8 mouse cellular contexts compared by ENCODE assay signal in genomic region chr13:59822507-59823462, GRCm38 (mm10). TPM values are rescaled to one million over a fixed set of nuclear protein-coding genes. Genes with fewer than 3 reads are reported as not detected.
A peak's percentile ranks its signal among the peaks of the same experiment; 100 is the strongest.
DNase-seq lines count a peak whose midpoint lies in the region; ATAC-seq and TF ChIP-seq lines count a peak whose summit lies in the region.

Gene Tut7 (minus strand): TSS chr13:59823147.

- peak; percentile 91 for ATAC-seq in CD4-positive, CD25-positive, alpha-beta regulatory T cell, adult 4 months
- ATAC-seq in heart, embryonic 15.5 days (replicated peaks; ENCODE audit: insufficient number of reproducible peaks, insufficient read depth, low FRiP score, low read depth) = peak; percentile 98
- ATAC-seq in liver, embryonic 14.5 days (ENCODE audit: insufficient read depth) = peak; percentile 96
- peak; percentile 98 for ATAC-seq in neural tube, embryonic 11.5 days (ENCODE audit: insufficient read depth, low FRiP score, low TSS enrichment)
- peak; percentile 97 for ATAC-seq in stomach, postnatal 0 days (ENCODE audit: low FRiP score, low TSS enrichment)

- no peak for TF ChIP-seq CTCF in liver, embryonic 14.5 days (IDR thresholded peaks at IDR 0.05; ENCODE audit: low read depth)
- peak; percentile 7; the same call in 1 of the 2 replicates for TF ChIP-seq CTCF in stomach, postnatal 0 days (IDR thresholded peaks at IDR 0.05; ENCODE audit: low read depth)

- peak within 1 kb of the TSS; percentile 88 for H3K4me3 ChIP-seq in forebrain, embryonic 10.5 days
- H3K4me3 ChIP-seq in heart, embryonic 15.5 days = peak within 1 kb of the TSS; percentile 93
- H3K4me3 ChIP-seq in liver, embryonic 14.5 days (ENCODE audit: insufficient read depth in 1 of 2, low read depth in 2 of 2, low read length in 2 of 2) = peak within 1 kb of the TSS; percentile 76 to 78
- peak within 1 kb of the TSS; percentile 94 for H3K4me3 ChIP-seq in neural tube, embryonic 11.5 days (ENCODE audit: low read depth, low read length)
- peak within 1 kb of the TSS; percentile 93 for H3K4me3 ChIP-seq in stomach, postnatal 0 days (ENCODE audit: low read depth, low read length)

- peaks cover 25% of the 10 kb centered on the region for H3K4me1 ChIP-seq in forebrain, embryonic 10.5 days
- peaks cover 34% of the 10 kb centered on the region for H3K4me1 ChIP-seq in heart, embryonic 15.5 days (replicated peaks)
- H3K4me1 ChIP-seq in liver, embryonic 14.5 days (replicated peaks; ENCODE audit: control insufficient read depth in 2 of 2, insufficient read depth in 2 of 2, low read length in 1 of 2) = peaks cover 15 to 19% of the 10 kb centered on the region in 2 experiments
- peaks cover 5% of the 10 kb centered on the region; the same call in 1 of the 2 replicates for H3K4me1 ChIP-seq in neural tube, embryonic 11.5 days (ENCODE audit: control insufficient read depth, insufficient read depth, low read length)
- H3K4me1 ChIP-seq in stomach, postnatal 0 days (replicated peaks; ENCODE audit: control insufficient read depth, insufficient read depth) = peaks cover 4% of the 10 kb centered on the region; the same call in 1 of the 2 replicates

- peak within 1 kb of the TSS; percentile 73 for H3K4me2 ChIP-seq in heart, embryonic 15.5 days
- peak within 1 kb of the TSS; percentile 98 for H3K4me2 ChIP-seq in liver, embryonic 14.5 days (ENCODE audit: low read depth)
- H3K4me2 ChIP-seq in neural tube, embryonic 11.5 days (ENCODE audit: low read depth) = peak within 1 kb of the TSS; percentile 76
- peak within 1 kb of the TSS; percentile 73 for H3K4me2 ChIP-seq in stomach, postnatal 0 days (replicated peaks; ENCODE audit: low read depth)

- peak; percentile 41; the same call in 1 of the 2 replicates for TF ChIP-seq EP300 in liver, embryonic 14.5 days (IDR thresholded peaks at IDR 0.05; ENCODE audit: low read depth)
- peak; percentile 61 for TF ChIP-seq EP300 in stomach, postnatal 0 days (optimal IDR thresholded peaks at IDR 0.05)

- DNase-seq in c-Kit-negative CD71-positive TER-119-positive erythroid progenitor cells, embryonic 14.5 days (ENCODE audit: low read depth, low spot score) = peak; percentile 90
- peak; percentile 93 for DNase-seq in forebrain, embryonic 10.5 days (ENCODE audit: extremely low spot score, low spot score)
- peak; percentile 93 to 98 for DNase-seq in kidney, postnatal 25 days
- DNase-seq in liver, embryonic 14.5 days (ENCODE audit: low read depth in 3 of 3, low spot score in 3 of 3) = peak; percentile 92 to 94 (median 94)
- DNase-seq in neural tube, embryonic 11.5 days (ENCODE audit: low spot score) = peak; percentile 95
- peak; percentile 97 for DNase-seq in stomach, postnatal 0 days (ENCODE audit: low spot score)

- no peaks in the 10 kb centered on the region for H3K27me3 ChIP-seq in forebrain, embryonic 10.5 days (ENCODE audit: poor library complexity, severe bottlenecking)
- no peaks in the 10 kb centered on the region for H3K27me3 ChIP-seq in heart, embryonic 15.5 days
- H3K27me3 ChIP-seq in liver, embryonic 14.5 days (ENCODE audit: control insufficient read depth, insufficient read depth, low read length) = no peaks in the 10 kb centered on the region
- no peaks in the 10 kb centered on the region for H3K27me3 ChIP-seq in neural tube, embryonic 11.5 days (ENCODE audit: control insufficient read depth, insufficient read depth, low read length)
- no peaks in the 10 kb centered on the region for H3K27me3 ChIP-seq in stomach, postnatal 0 days (ENCODE audit: control insufficient read depth, insufficient read depth, low read length)

- H3K27ac ChIP-seq in forebrain, embryonic 10.5 days = peak within 1 kb of the TSS; percentile 95
- peak within 1 kb of the TSS; percentile 96 for H3K27ac ChIP-seq in heart, embryonic 15.5 days
- peak within 1 kb of the TSS; percentile 85 for H3K27ac ChIP-seq in liver, embryonic 14.5 days
- peak within 1 kb of the TSS; percentile 83 for H3K27ac ChIP-seq in neural tube, embryonic 11.5 days (ENCODE audit: low read depth, low read length)
- H3K27ac ChIP-seq in stomach, postnatal 0 days (replicated peaks) = peak within 1 kb of the TSS; percentile 97

- H3K9ac ChIP-seq in heart, embryonic 15.5 days = peak within 1 kb of the TSS; percentile 87
- peak within 1 kb of the TSS; percentile 95 for H3K9ac ChIP-seq in liver, embryonic 14.5 days (replicated peaks)
- H3K9ac ChIP-seq in neural tube, embryonic 11.5 days (ENCODE audit: low read length) = peak within 1 kb of the TSS; percentile 89
- peak within 1 kb of the TSS; percentile 90 for H3K9ac ChIP-seq in stomach, postnatal 0 days (ENCODE audit: low read length)

- H3K36me3 ChIP-seq in forebrain, embryonic 10.5 days (replicated peaks) = peaks cover 25% of the 10 kb centered on the region
- H3K36me3 ChIP-seq in heart, embryonic 15.5 days = 0 out of 2 replicates have a peak, but pooled peaks cover 5% of the 10 kb centered on the region
- peaks cover 41% of the 10 kb centered on the region for H3K36me3 ChIP-seq in liver, embryonic 14.5 days (replicated peaks; ENCODE audit: control insufficient read depth, insufficient read depth, low read depth)
- no peaks in the 10 kb centered on the region for H3K36me3 ChIP-seq in neural tube, embryonic 11.5 days (ENCODE audit: control insufficient read depth, insufficient read depth, low read length)
- H3K36me3 ChIP-seq in stomach, postnatal 0 days (ENCODE audit: control insufficient read depth, insufficient read depth, low read length) = no peaks in the 10 kb centered on the region

- WGBS in forebrain, embryonic 10.5 days = under 1% methylated on average over 100 of the region's 100 CpGs
- under 1% methylated on average over 91 of the region's 100 CpGs for WGBS in heart, embryonic 15.5 days
- under 1% methylated on average over 94 of the region's 100 CpGs for WGBS in liver, embryonic 14.5 days (ENCODE audit: insufficient replicate concordance)
- WGBS in neural tube, embryonic 11.5 days = under 1% methylated on average over 90 of the region's 100 CpGs
- WGBS in stomach, postnatal 0 days = under 1% methylated on average over 88 of the region's 100 CpGs

- no peaks in the 10 kb centered on the region for H3K9me3 ChIP-seq in forebrain, embryonic 10.5 days
- H3K9me3 ChIP-seq in heart, embryonic 15.5 days (replicated peaks) = no peaks in the 10 kb centered on the region
- H3K9me3 ChIP-seq in liver, embryonic 14.5 days (ENCODE audit: control insufficient read depth, low read length) = no peaks in the 10 kb centered on the region
- H3K9me3 ChIP-seq in neural tube, embryonic 11.5 days (ENCODE audit: control insufficient read depth, low read length) = no peaks in the 10 kb centered on the region
- no peaks in the 10 kb centered on the region for H3K9me3 ChIP-seq in stomach, postnatal 0 days (ENCODE audit: control insufficient read depth, low read length)

RNA-seq across cellular contexts. Expression of gene Tut7, which starts in this region (rescaled TPM):
- polyA plus RNA-seq in CD4-positive, CD25-positive, alpha-beta regulatory T cell, adult 4 months (2017; shearing (Covaris generic)) = 10 to 100 TPM; 71.4 to 71.8 TPM
- 39.0 and 40.0 TPM in 2 replicates for polyA plus RNA-seq in forebrain, embryonic 10.5 days (2016; fragmentation: Nextera tagmentation; extraction: Ambion mirVana)
- polyA plus RNA-seq in heart, embryonic 15.5 days (2015; fragmentation: Nextera tagmentation; extraction: Ambion mirVana) = 34.4 and 36.0 TPM in 2 replicates
- 21.7 and 40.3 TPM in 2 replicates for polyA plus RNA-seq in liver, embryonic 14.5 days (2012; rRNA removed)
- polyA plus RNA-seq in liver, embryonic 14.5 days (2014; fragmentation: Nextera tagmentation; extraction: Ambion mirVana) = 45.3 and 47.0 TPM in 2 replicates
- 51.8 and 53.4 TPM in 2 replicates for polyA plus RNA-seq in neural tube, embryonic 11.5 days (2014; fragmentation: Nextera tagmentation; extraction: Ambion mirVana)
- 29.1 and 31.6 TPM in 2 replicates for polyA plus RNA-seq in stomach, postnatal 0 days (2015; fragmentation: Nextera tagmentation; extraction: Ambion mirVana)

Comparison
In these comparisons a context has a peak if more than half of its experiments do, and no peak if none do; other contexts are left out.
1. Peak in every context shown above with its lines: DNase-seq, ATAC-seq, H3K4me3 ChIP-seq and H3K27ac ChIP-seq.